ENCODE assay signal across 8 mouse cellular contexts in the genomic region with DNA sequence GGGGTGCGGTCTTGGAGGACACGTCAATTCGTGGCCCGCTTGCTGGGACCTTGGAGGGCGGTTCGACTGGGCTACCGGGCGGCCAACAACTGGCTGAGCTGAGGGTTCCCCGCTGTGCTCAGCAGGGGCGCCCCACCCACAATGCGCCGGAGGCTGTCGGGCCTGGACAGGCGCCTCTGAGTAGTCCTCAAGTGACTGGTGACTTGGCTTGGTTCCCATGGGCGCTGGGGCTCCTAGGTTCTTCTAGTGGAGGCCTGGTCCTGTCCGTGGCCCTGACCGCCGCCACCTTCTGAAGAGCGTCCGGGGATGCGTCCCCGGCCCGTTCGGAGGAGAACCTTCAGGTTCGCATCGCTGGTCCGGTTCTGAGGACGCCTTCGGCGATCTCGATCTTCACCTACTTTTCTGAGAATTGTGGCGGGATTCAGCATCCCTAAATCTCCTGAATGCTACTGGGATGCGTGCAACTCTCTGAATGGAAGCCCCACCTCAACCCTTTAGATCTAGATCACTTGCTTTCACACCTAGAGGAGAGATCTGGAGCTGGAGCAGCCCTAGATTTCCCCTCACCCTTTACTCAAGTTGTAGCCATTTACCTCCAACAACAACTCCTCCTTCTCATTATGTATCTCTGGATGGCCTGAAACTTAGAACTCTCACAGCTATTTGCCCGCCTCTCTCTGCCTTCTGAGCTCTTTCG. TPM values are rescaled to one million over a fixed set of nuclear protein-coding genes. Genes with fewer than 3 reads are reported as not detected.
DNase-seq lines count a peak whose midpoint lies in the region; ATAC-seq and TF ChIP-seq lines count a peak whose summit lies in the region.

No protein-coding gene starts in this region.

- ATAC-seq in neural tube, embryonic 11.5 days (ENCODE audit: insufficient read depth, low FRiP score, low TSS enrichment), result no peak
- ATAC-seq in erythroid progenitor cell, adult 5-6 weeks (replicated peaks; ENCODE audit: low FRiP score, poor library complexity, severe bottlenecking), result peak; percentile 4; the same call in 1 of the 2 replicates
- no peak for ATAC-seq in limb, embryonic 12.5 days (ENCODE audit: insufficient number of reproducible peaks, insufficient read depth, low FRiP score, low TSS enrichment, low read depth)

- peak overlapping the region; percentile 73 for H3K9ac ChIP-seq in neural tube, embryonic 11.5 days (ENCODE audit: low read length)
- peak overlapping the region; percentile 73 for H3K9ac ChIP-seq in limb, embryonic 12.5 days (replicated peaks)

- H3K4me3 ChIP-seq in neural tube, embryonic 11.5 days (ENCODE audit: low read depth, low read length), result peak overlapping the region; percentile 92
- H3K4me3 ChIP-seq in limb, embryonic 12.5 days (replicated peaks), result peak overlapping the region; percentile 96
- peak overlapping the region; percentile 77 for H3K4me3 ChIP-seq in small intestine, adult 2 months (ENCODE audit: low read depth, low read length)

- H3K27ac ChIP-seq in neural tube, embryonic 11.5 days (ENCODE audit: low read depth, low read length), result peak overlapping the region; percentile 29; the same call in 1 of the 2 replicates
- H3K27ac ChIP-seq in limb, embryonic 12.5 days, result peak overlapping the region; percentile 78
- peak overlapping the region; percentile 89 for H3K27ac ChIP-seq in small intestine, adult 2 months (ENCODE audit: insufficient read depth, low read depth, low read length)

- H3K4me2 ChIP-seq in neural tube, embryonic 11.5 days (ENCODE audit: low read depth), result peak overlapping the region; percentile 89
- H3K4me2 ChIP-seq in limb, embryonic 12.5 days, result peak overlapping the region; percentile 79

- DNase-seq in neural tube, embryonic 11.5 days (ENCODE audit: low spot score), result no peak
- no peak for DNase-seq in neural tube, embryonic 10.5 days (ENCODE audit: extremely low spot score, low spot score)
- no peak for DNase-seq in adrenal gland, postnatal 36 days
- DNase-seq in spleen, postnatal 10 days (ENCODE audit: low spot score in 2 of 2), result no peak
- no peak for DNase-seq in thymus, postnatal 14 days

- 3% methylated on average over 35 of the region's 35 CpGs for WGBS in neural tube, embryonic 11.5 days
- 3% methylated on average over 35 of the region's 35 CpGs for WGBS in limb, embryonic 12.5 days
- WGBS in small intestine, adult 2 months, result 2% methylated on average over 35 of the region's 35 CpGs

- peak; percentile 92 for TF ChIP-seq POLR2A in small intestine, adult 2 months (IDR thresholded peaks at IDR 0.05; ENCODE audit: low read depth, low read length)

- H3K36me3 ChIP-seq in neural tube, embryonic 11.5 days (ENCODE audit: control insufficient read depth, insufficient read depth, low read length), result no peaks in the 10 kb centered on the region
- H3K36me3 ChIP-seq in limb, embryonic 12.5 days, result peaks cover 7% of the 10 kb centered on the region; the same call in 1 of the 2 replicates
- no peaks in the 10 kb centered on the region for H3K36me3 ChIP-seq in small intestine, adult 2 months (ENCODE audit: control insufficient read depth, insufficient read depth, low read length)

- no peak for TF ChIP-seq CTCF in small intestine, adult 2 months (IDR thresholded peaks at IDR 0.05; ENCODE audit: extremely low read depth, insufficient read length, insufficient replicate concordance, low read depth, low read length)

- no peaks in the 10 kb centered on the region for H3K27me3 ChIP-seq in neural tube, embryonic 11.5 days (ENCODE audit: control insufficient read depth, insufficient read depth, low read length)
- H3K27me3 ChIP-seq in limb, embryonic 12.5 days, result no peaks in the 10 kb centered on the region
- H3K27me3 ChIP-seq in small intestine, adult 2 months (ENCODE audit: control insufficient read depth, insufficient read depth, low read length), result no peaks in the 10 kb centered on the region

- H3K9me3 ChIP-seq in neural tube, embryonic 11.5 days (ENCODE audit: control insufficient read depth, low read length), result no peaks in the 10 kb centered on the region
- no peaks in the 10 kb centered on the region for H3K9me3 ChIP-seq in limb, embryonic 12.5 days

- 0 out of 2 replicates have a peak, but pooled peaks cover 2% of the 10 kb centered on the region for H3K4me1 ChIP-seq in neural tube, embryonic 11.5 days (ENCODE audit: control insufficient read depth, insufficient read depth, low read length)
- peaks cover 20% of the 10 kb centered on the region for H3K4me1 ChIP-seq in limb, embryonic 12.5 days (replicated peaks)
- H3K4me1 ChIP-seq in small intestine, adult 2 months (ENCODE audit: control insufficient read depth, insufficient read depth, insufficient read length, low read length), result peaks cover 6% of the 10 kb centered on the region; the same call in 1 of the 2 replicates

RNA-seq across cellular contexts. Expression of gene Gatad2a, which starts 0.6 kb away (rescaled TPM):
- 80.7 and 92.7 TPM in 2 replicates for polyA plus RNA-seq in neural tube, embryonic 11.5 days (2014; fragmentation: Nextera tagmentation; extraction: Ambion mirVana)
- 42.8 and 46.9 TPM in 2 replicates for total RNA-seq in erythroid progenitor cell, adult 5-6 weeks (2015; ENCODE audit: low replicate concordance)
- total RNA-seq in erythroid progenitor cell, adult 5-6 weeks (2017; ENCODE audit: low replicate concordance), result 47.5 and 48.0 TPM in 2 replicates
- polyA plus RNA-seq in limb, embryonic 12.5 days (2016; fragmentation: Nextera tagmentation; extraction: Ambion mirVana), result 51.3 and 68.4 TPM in 2 replicates
- polyA plus RNA-seq in small intestine, adult 2 months (2012; rRNA removed), result 46.0 and 101 TPM in 2 replicates
- 10 to 100 TPM; 93.2 to 94.3 TPM for total RNA-seq in adrenal gland, postnatal 36 days (2021)

RNA-seq across cellular contexts. Expression of gene Mau2, which starts 45.8 kb away (rescaled TPM):
- 57.3 and 62.1 TPM in 2 replicates for polyA plus RNA-seq in neural tube, embryonic 11.5 days (2014; fragmentation: Nextera tagmentation; extraction: Ambion mirVana)
- 27.2 and 35.3 TPM in 2 replicates for total RNA-seq in erythroid progenitor cell, adult 5-6 weeks (2015; ENCODE audit: low replicate concordance)
- total RNA-seq in erythroid progenitor cell, adult 5-6 weeks (2017; ENCODE audit: low replicate concordance), result 39.1 and 39.2 TPM in 2 replicates
- polyA plus RNA-seq in limb, embryonic 12.5 days (2016; fragmentation: Nextera tagmentation; extraction: Ambion mirVana), result 62.7 and 65.3 TPM in 2 replicates
- polyA plus RNA-seq in small intestine, adult 2 months (2012; rRNA removed), result 63.2 and 107 TPM in 2 replicates
- 10 to 100 TPM; 56.7 to 63.4 TPM for total RNA-seq in adrenal gland, postnatal 36 days (2021)

RNA-seq across cellular contexts. Expression of gene Sugp1, which starts 45.9 kb away (rescaled TPM):
- 39.2 and 39.5 TPM in 2 replicates for polyA plus RNA-seq in neural tube, embryonic 11.5 days (2014; fragmentation: Nextera tagmentation; extraction: Ambion mirVana)
- total RNA-seq in erythroid progenitor cell, adult 5-6 weeks (2015; ENCODE audit: low replicate concordance), result 15.9 and 20.1 TPM in 2 replicates
- total RNA-seq in erythroid progenitor cell, adult 5-6 weeks (2017; ENCODE audit: low replicate concordance), result 21.0 and 24.9 TPM in 2 replicates
- 55.9 and 58.9 TPM in 2 replicates for polyA plus RNA-seq in limb, embryonic 12.5 days (2016; fragmentation: Nextera tagmentation; extraction: Ambion mirVana)
- 6.9 and 10.4 TPM in 2 replicates for polyA plus RNA-seq in small intestine, adult 2 months (2012; rRNA removed)
- 10 to 100 TPM; 30.9 to 31.5 TPM for total RNA-seq in adrenal gland, postnatal 36 days (2021)

Comparison
In these comparisons a context has a peak if more than half of its experiments do, and no peak if none do; other contexts are left out.
1. H3K27ac ChIP-seq: peak in every context shown above with its lines; median percentile 89 in small intestine, adult 2 months; 78 in limb, embryonic 12.5 days; 29 in neural tube, embryonic 11.5 days.